Mouse (Mus musculus): Measurements from ENCODE around the gene Il11. TPM values are rescaled to one million over a fixed set of nuclear protein-coding genes. Genes with fewer than 3 reads are reported as not detected.
"Not testable (repeated sequence)": the region's sequence is repeated elsewhere in the genome, so short reads cannot be mapped to it uniquely, and the experiment has no call there.

The Il11 gene
- polyA plus RNA-seq (2012; rRNA removed) (0.03 and 0.09 TPM in 2 replicates), polyA plus RNA-seq (2014; fragmentation: Nextera tagmentation; extraction: Ambion mirVana) (not detected in 2 replicates)

- no peaks in the 10 kb centered on the region for H3K36me3 ChIP-seq (replicated peaks; ENCODE audit: control insufficient read depth, insufficient read depth, low read depth)
- peak within 1 kb of the TSS; percentile 20; the same call in 1 of the 2 replicates for H3K4me2 ChIP-seq (ENCODE audit: low read depth)
- TF ChIP-seq EP300 (IDR thresholded peaks at IDR 0.05; ENCODE audit: low read depth): no peak
- TF ChIP-seq CTCF (IDR thresholded peaks at IDR 0.05; ENCODE audit: low read depth): no peak
- H3K4me1 ChIP-seq (replicated peaks; ENCODE audit: control insufficient read depth in 2 of 2, insufficient read depth in 2 of 2, low read length in 1 of 2): peaks cover 4 to 9% of the 10 kb centered on the region in 2 experiments
- ATAC-seq (ENCODE audit: insufficient read depth) (no peak), DNase-seq (ENCODE audit: low read depth in 3 of 3, low spot score in 3 of 3) (no peak)
- no peaks in the 10 kb centered on the region for H3K9me3 ChIP-seq (ENCODE audit: control insufficient read depth, low read length)
- H3K27me3 ChIP-seq (ENCODE audit: control insufficient read depth, insufficient read depth, low read length): peaks cover 16% of the 10 kb centered on the region
- H3K4me3 ChIP-seq (ENCODE audit: insufficient read depth in 1 of 2, low read depth in 2 of 2, low read length in 2 of 2): no peak within 1 kb of the TSS
- no peak within 1 kb of the TSS for H3K9ac ChIP-seq (replicated peaks)
- WGBS (ENCODE audit: insufficient replicate concordance): 60% methylated on average over 2 of the region's 2 CpGs
- no peak within 1 kb of the TSS for H3K27ac ChIP-seq
These were observed at the start of gene Il11, which contains the start of gene Tmem190 for GRCm38 (mm10) chr7:4782759-4783158. Gene Il11 (minus strand): TSS chr7:4782859. Gene Tmem190 (plus strand): TSS chr7:4782937.

- TF ChIP-seq EP300 (IDR thresholded peaks at IDR 0.05; ENCODE audit: low read depth) (no peak), CTCF (IDR thresholded peaks at IDR 0.05; ENCODE audit: low read depth) (no peak)
- no peak overlapping the region for H3K4me3 ChIP-seq (ENCODE audit: insufficient read depth in 1 of 2, low read depth in 2 of 2, low read length in 2 of 2)
- no peak overlapping the region for H3K4me2 ChIP-seq (ENCODE audit: low read depth)
- no peaks in the 10 kb centered on the region for H3K9me3 ChIP-seq (ENCODE audit: control insufficient read depth, low read length)
- H3K4me1 ChIP-seq (replicated peaks; ENCODE audit: control insufficient read depth in 2 of 2, insufficient read depth in 2 of 2, low read length in 1 of 2): no peaks in the 10 kb centered on the region
- no peak for DNase-seq (ENCODE audit: low read depth in 3 of 3, low spot score in 3 of 3)
- ATAC-seq (ENCODE audit: insufficient read depth): no peak
- WGBS (ENCODE audit: insufficient replicate concordance): 4% methylated on average over 12 of the region's 12 CpGs
- no peaks in the 10 kb centered on the region for H3K36me3 ChIP-seq (replicated peaks; ENCODE audit: control insufficient read depth, insufficient read depth, low read depth)
- no peak overlapping the region for H3K9ac ChIP-seq (replicated peaks)
- peaks cover 14% of the 10 kb centered on the region for H3K27me3 ChIP-seq (ENCODE audit: control insufficient read depth, insufficient read depth, low read length)
- H3K27ac ChIP-seq: no peak overlapping the region
These were observed 47.8 kb upstream of the Il11 start for GRCm38 (mm10) chr7:4830476-4830875.

GRCm38 (mm10) chr7:4825365-4825764 lies 42.7 kb upstream of the Il11 start:
- no peak for TF ChIP-seq CTCF (IDR thresholded peaks at IDR 0.05; ENCODE audit: low read depth)
- no peak for TF ChIP-seq EP300 (IDR thresholded peaks at IDR 0.05; ENCODE audit: low read depth)
- ATAC-seq (ENCODE audit: insufficient read depth) (no peak), DNase-seq (ENCODE audit: low read depth in 3 of 3, low spot score in 3 of 3) (no peak)
- Histone ChIP-seq H3K4me1 (replicated peaks; ENCODE audit: control insufficient read depth in 2 of 2, insufficient read depth in 2 of 2, low read length in 1 of 2) (no peaks in the 10 kb centered on the region), H3K27me3 (ENCODE audit: control insufficient read depth, insufficient read depth, low read length) (no peaks in the 10 kb centered on the region), H3K4me3 (ENCODE audit: insufficient read depth in 1 of 2, low read depth in 2 of 2, low read length in 2 of 2) (no peak overlapping the region), H3K27ac (no peak overlapping the region), H3K4me2 (ENCODE audit: low read depth) (no peak overlapping the region), H3K9ac (replicated peaks) (no peak overlapping the region), H3K9me3 (ENCODE audit: control insufficient read depth, low read length) (no peaks in the 10 kb centered on the region), H3K36me3 (replicated peaks; ENCODE audit: control insufficient read depth, insufficient read depth, low read depth) (no peaks in the 10 kb centered on the region)
- WGBS (ENCODE audit: insufficient replicate concordance): 28% methylated on average over 4 of the region's 4 CpGs

- Histone ChIP-seq H3K9ac (replicated peaks) (no peak overlapping the region), H3K4me2 (ENCODE audit: low read depth) (no peak overlapping the region), H3K4me1 (replicated peaks; ENCODE audit: control insufficient read depth in 2 of 2, insufficient read depth in 2 of 2, low read length in 1 of 2) (no peaks in the 10 kb centered on the region), H3K36me3 (replicated peaks; ENCODE audit: control insufficient read depth, insufficient read depth, low read depth) (no peaks in the 10 kb centered on the region), H3K9me3 (ENCODE audit: control insufficient read depth, low read length) (no peaks in the 10 kb centered on the region), H3K27me3 (ENCODE audit: control insufficient read depth, insufficient read depth, low read length) (no peaks in the 10 kb centered on the region), H3K27ac (no peak overlapping the region), H3K4me3 (ENCODE audit: insufficient read depth in 1 of 2, low read depth in 2 of 2, low read length in 2 of 2) (no peak overlapping the region)
- DNase-seq (ENCODE audit: low read depth in 3 of 3, low spot score in 3 of 3): no peak
- TF ChIP-seq EP300 (IDR thresholded peaks at IDR 0.05; ENCODE audit: low read depth): no peak
- no peak for TF ChIP-seq CTCF (IDR thresholded peaks at IDR 0.05; ENCODE audit: low read depth)
- 66% methylated on average over 6 of the region's 6 CpGs for WGBS (ENCODE audit: insufficient replicate concordance)
- ATAC-seq (ENCODE audit: insufficient read depth): no peak
These were observed 39.7 kb upstream of the Il11 start for GRCm38 (mm10) chr7:4822162-4822907.

GRCm38 (mm10) chr7:4821690-4822089 lies 39.0 kb upstream of the Il11 start:
- WGBS (ENCODE audit: insufficient replicate concordance): 63% methylated on average over 4 of the region's 4 CpGs
- no peak overlapping the region for H3K27ac ChIP-seq
- no peak overlapping the region for H3K9ac ChIP-seq (replicated peaks)
- H3K27me3 ChIP-seq (ENCODE audit: control insufficient read depth, insufficient read depth, low read length): no peaks in the 10 kb centered on the region
- no peak for DNase-seq (ENCODE audit: low read depth in 3 of 3, low spot score in 3 of 3)
- no peaks in the 10 kb centered on the region for H3K36me3 ChIP-seq (replicated peaks; ENCODE audit: control insufficient read depth, insufficient read depth, low read depth)
- no peaks in the 10 kb centered on the region for H3K4me1 ChIP-seq (replicated peaks; ENCODE audit: control insufficient read depth in 2 of 2, insufficient read depth in 2 of 2, low read length in 1 of 2)
- no peak for ATAC-seq (ENCODE audit: insufficient read depth)
- H3K4me2 ChIP-seq (ENCODE audit: low read depth): no peak overlapping the region
- H3K9me3 ChIP-seq (ENCODE audit: control insufficient read depth, low read length): no peaks in the 10 kb centered on the region
- no peak for TF ChIP-seq EP300 (IDR thresholded peaks at IDR 0.05; ENCODE audit: low read depth)
- no peak for TF ChIP-seq CTCF (IDR thresholded peaks at IDR 0.05; ENCODE audit: low read depth)
- no peak overlapping the region for H3K4me3 ChIP-seq (ENCODE audit: insufficient read depth in 1 of 2, low read depth in 2 of 2, low read length in 2 of 2)

GRCm38 (mm10) chr7:4820925-4821324 lies 38.3 kb upstream of the Il11 start:
- H3K4me2 ChIP-seq (ENCODE audit: low read depth): not testable (repeated sequence)

More at GRCm38 (mm10) chr7:4820925-4821324, 38.3 kb upstream of the Il11 start:
- not testable (repeated sequence) for H3K27me3 ChIP-seq (ENCODE audit: control insufficient read depth, insufficient read depth, low read length); H3K4me3 ChIP-seq (ENCODE audit: insufficient read depth in 1 of 2, low read depth in 2 of 2, low read length in 2 of 2); H3K9me3 ChIP-seq (ENCODE audit: control insufficient read depth, low read length); H3K27ac ChIP-seq; DNase-seq (ENCODE audit: low read depth in 3 of 3, low spot score in 3 of 3); H3K9ac ChIP-seq (replicated peaks); H3K4me1 ChIP-seq (replicated peaks; ENCODE audit: control insufficient read depth in 2 of 2, insufficient read depth in 2 of 2, low read length in 1 of 2); H3K36me3 ChIP-seq (replicated peaks; ENCODE audit: control insufficient read depth, insufficient read depth, low read depth); ATAC-seq (ENCODE audit: insufficient read depth)
- 75% methylated on average over 7 of the region's 7 CpGs for WGBS (ENCODE audit: insufficient replicate concordance)
